Mouse (Mus musculus): Measurements from ENCODE around the gene 1700061G19Rik.
A peak's percentile ranks its signal among the peaks of the same experiment; 100 is the strongest.

Gene 1700061G19Rik

GRCm38 (mm10) chr17:56874936-56875651 lies at the start of gene 1700061G19Rik:
Gene 1700061G19Rik (plus strand): TSS chr17:56875477.
- DNase-seq, result no peak

GRCm38 (mm10) chr17:56826718-56827117 lies 48.6 kb upstream of the 1700061G19Rik start:
- no peak for DNase-seq

GRCm38 (mm10) chr17:56829171-56829570 lies 46.1 kb upstream of the 1700061G19Rik start:
- DNase-seq, result no peak

DNA sequence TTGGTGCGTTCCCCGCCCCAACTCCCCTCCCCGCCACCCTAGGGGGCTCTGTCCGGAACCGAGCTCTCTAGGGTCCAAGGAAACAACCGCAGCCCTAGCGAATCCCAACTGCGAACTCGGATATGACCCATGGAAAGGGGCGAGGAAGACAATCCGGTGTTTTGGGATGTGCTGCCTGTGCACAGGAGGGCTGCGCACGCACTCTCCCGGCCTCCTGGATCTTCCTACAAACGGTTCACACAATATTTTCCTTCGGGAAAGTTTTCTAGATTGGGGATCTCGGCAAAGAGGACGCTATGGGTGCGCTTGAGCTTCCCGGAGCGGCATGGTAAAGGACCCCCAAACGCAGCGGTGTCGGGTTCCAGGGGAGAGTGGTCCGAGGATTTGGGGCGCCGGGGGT lies 45.5 kb upstream of the 1700061G19Rik start:
- DNase-seq, result no peak

DNA sequence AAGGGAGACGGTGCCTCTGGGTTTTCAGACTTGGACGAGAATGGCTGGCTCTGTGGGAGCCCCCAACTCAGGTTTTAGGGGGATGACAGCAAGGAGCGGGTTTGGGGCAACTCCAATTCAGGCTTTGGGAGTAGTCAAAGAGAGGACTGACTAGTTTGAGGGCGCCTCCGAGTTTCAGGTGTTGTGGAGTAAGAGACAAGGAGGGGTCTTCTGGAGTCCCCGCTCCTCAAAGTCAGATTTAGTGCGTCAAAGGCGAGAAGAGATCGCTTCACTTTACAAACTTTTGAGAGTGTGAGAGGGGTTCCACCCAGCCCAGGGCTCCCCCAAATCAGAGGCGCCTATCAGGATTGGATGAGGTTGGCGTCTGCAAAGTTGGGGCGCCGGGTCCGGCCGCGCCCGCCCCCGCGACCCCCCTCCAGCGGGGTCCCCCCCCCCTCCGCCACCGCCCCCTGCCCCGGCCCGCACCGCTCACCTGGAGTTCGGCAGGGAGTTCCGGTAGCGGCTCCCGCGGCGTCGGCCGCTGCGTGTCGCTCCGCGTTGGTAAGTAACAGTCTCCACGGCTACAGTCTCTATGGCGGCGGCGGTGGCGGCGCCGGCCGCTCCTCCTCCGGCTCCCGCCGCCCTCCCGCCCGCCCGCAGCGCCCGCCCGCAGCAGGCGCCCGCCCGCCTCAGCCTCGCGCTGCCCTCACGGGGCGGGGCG lies 44.7 kb upstream of the 1700061G19Rik start, which contains the start of gene Rfx2:
Rfx2 (minus strand) TSS at position 603 of the 700 bp plus-strand sequence.
- DNase-seq, result no peak

GRCm38 (mm10) chr17:56831111-56831816 lies 44.0 kb upstream of the 1700061G19Rik start:
- DNase-seq, result peak; percentile 99

- no peak for DNase-seq
Measured at GRCm38 (mm10) chr17:56832918-56833317, 42.4 kb upstream of the 1700061G19Rik start.

DNA sequence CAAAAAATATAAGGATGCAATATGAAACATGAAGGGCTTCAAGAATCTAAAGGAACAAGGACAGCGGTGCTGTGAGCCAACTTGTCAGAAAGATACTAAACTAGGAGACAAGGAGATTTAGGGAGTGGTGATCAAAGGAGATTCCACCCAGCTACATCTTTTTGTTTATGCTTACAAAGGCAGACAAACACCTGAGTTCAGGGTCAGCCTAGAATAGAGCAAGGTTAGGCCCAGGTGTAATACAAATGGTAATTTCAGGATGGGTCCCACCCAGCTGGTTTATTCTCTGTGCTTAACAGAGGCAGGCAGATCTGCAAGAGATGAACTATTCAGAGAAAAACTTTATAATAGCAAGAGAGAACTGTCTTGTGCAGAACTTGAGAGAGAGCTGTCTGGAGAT lies 41.9 kb upstream of the 1700061G19Rik start:
- no peak for DNase-seq

- DNase-seq, result no peak
Measured at GRCm38 (mm10) chr17:56836336-56836735, 38.9 kb upstream of the 1700061G19Rik start.

GRCm38 (mm10) chr17:56840524-56840923 lies 34.8 kb upstream of the 1700061G19Rik start:
- no peak for DNase-seq

DNA sequence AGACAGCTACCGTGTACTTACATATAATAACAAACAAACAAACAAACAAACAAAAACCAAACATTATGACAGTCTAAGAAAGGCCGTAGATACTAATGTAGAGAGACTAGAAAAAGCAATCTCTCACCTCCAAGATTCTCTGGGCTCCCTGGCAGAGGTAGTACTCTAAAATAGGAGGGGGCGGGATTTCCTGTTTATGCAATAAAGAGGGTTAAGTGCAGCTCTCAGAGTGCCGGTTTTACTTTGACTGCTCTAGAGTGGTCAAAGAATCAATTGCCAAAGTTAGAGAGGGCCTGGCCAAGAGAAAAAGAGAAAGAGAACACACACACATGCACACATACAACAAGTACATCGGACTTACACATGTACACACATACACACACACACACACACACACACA lies 33.1 kb upstream of the 1700061G19Rik start:
- no peak for DNase-seq

GRCm38 (mm10) chr17:56843678-56844077 lies 31.6 kb upstream of the 1700061G19Rik start:
- DNase-seq, result no peak

DNA sequence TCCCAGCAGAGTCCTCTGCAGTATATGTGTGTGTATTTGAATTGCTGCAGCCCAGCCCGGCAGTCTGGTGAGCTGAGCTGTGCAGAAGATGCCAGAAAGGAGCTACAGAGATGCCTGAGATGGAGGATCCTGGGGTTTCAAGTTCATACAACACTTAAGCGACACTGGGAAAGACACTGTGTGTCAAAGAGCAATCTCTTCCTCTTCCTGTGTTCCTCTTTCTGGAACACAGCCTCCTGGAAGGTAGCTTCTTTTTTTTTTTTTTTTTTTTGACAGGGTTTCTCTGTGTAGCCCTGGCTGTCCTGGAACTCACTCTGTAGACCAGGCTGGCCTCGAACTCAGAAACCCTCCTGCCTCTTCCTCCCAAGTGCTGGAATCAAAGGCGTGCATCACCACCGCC lies 26.5 kb upstream of the 1700061G19Rik start:
- no peak for DNase-seq

DNA sequence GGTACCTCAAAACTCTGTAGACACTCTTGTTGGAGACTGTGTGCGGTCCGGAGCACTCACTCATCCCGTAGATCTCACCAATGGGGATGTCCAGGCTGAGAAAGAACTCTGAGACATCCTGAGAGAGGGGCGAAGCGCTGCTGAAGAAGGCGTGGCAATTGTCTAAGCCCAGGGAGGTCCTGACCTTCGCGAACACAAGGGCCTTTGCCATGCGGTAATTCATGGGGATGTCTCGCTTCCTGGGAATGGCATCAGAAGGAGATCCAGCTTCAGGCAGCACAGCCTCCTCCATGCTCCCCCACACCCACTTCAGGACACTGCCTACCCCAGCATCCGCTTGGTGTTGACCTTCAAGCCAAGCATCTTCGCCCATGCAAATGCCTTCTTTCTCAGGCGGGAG lies 25.6 kb upstream of the 1700061G19Rik start:
- no peak for DNase-seq

GRCm38 (mm10) chr17:56851167-56851566 lies 24.1 kb upstream of the 1700061G19Rik start:
- no peak for DNase-seq

DNA sequence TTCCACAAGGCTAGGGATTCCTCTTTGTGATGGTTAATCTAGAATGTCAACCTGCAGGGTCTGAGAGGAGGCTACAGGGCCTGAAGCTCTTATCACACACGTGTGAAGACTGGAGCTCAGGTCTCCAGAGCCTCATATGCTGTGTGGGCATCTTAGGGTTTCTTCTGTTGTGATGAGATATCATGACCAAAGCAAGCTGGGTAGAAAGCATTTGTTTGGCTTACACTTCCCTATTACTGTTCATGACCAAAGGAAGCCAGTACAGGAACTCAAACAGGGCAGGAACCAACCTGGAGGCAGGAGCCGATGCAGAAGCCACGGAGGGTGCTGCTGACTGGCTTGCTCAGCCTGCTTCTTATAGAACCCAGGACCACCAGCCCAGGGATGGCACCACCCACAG lies 19.9 kb upstream of the 1700061G19Rik start:
- DNase-seq, result no peak

GRCm38 (mm10) chr17:56858216-56858615 lies 17.1 kb upstream of the 1700061G19Rik start:
- DNase-seq, result peak; percentile 65

DNA sequence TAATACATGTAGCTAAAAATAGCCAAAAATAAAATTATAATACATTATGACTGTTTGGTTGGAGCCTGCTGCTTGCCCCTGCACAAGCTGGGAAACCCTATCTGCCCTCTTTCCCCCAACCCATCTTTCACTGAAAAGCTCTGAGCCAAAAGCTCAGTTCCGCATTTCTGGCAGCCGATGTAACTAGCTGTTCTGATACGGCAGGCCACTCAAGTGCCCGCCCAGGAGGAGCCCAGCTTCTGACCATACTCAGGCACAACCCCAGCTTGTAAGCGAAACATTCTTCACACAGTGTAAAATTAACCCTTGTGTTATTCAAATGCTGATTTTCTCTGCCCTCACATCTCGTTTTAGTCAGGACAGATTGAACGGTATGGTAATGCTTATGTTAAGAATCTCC lies 16.4 kb upstream of the 1700061G19Rik start:
- DNase-seq, result no peak

DNA sequence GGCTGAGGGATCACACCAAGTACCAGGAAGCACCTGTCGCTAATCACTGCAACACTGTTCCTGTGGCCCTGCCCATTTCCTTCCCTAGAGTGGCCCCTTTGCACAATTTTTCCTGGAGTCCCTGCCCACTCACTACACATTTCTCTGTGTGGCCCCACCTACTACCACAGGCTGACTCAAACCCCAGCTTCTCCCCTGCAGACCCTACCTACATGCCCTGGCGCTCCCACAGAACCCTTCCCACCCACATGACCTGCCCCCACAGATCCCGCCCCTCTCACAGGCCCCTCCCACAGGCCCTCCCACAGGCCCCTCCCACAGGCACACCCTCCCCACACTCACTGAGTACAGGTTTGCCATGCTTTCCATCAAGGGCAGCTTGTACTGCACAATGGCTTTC lies 14.1 kb upstream of the 1700061G19Rik start:
- peak; percentile 17 for DNase-seq

DNA sequence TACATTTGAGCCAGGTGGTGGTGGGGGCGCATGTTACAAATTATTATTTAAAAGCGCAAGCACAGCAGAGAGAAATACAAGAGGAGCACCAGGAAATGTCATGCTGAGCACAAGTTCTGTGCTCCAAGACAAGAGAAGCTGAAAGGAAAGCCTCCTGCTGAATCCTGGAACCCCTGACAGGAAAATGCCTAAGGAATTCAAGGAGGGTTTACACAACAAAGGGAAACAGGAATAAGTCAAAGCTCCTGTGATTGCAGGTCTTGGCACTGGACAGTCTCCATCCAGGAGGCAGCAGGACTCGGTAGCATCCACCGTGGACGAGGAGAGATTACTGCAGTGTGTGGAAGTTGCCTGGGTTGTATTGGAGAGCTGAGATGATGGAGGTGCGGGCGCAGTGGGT lies 9.2 kb upstream of the 1700061G19Rik start:
- DNase-seq, result no peak

DNA sequence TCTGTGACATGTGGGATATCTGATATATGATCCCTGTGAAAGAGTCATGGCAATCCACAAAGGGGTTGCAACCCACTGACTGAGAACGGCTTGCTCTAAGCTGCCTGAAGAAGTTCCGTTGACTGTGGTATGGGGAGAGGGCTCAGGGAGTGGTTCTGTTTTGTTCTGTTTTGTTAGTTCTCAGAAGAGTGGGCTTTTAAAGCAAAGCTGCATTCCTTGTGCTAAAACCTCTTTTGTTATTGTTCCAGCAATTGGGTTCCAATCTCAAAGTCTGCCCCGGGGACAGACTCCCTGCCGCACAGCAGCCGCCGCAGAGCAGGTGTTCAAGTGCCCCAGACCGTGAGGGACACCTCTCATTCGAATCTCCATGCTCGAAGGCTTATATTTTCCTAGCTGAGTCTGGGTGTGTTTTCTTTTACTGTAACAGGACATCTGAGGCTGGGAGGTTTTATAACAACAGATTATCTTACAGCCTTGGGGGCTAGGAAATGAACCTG lies 5.7 kb upstream of the 1700061G19Rik start:
- no peak for DNase-seq

GRCm38 (mm10) chr17:56870287-56870953 lies 4.9 kb upstream of the 1700061G19Rik start:
- DNase-seq, result no peak

DNA sequence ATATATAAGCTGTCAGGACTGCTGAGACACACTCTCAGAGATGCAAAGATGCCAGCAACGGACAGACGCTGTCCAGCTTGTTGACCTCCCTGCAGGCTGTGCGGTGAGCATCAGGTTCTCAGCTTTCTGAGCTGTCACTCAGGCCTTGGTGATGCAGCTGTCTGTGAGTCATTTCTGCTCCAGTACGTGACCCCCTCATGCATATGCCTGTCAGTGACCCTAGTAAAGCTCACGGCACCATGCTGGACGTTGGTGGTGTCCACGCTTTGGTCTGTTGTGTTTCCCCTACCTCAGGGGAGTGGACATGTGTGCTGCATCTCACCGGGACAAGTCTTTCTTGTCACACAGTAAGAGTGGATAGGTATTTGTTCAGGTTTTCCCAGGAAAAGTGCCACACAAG lies 3.5 kb upstream of the 1700061G19Rik start:
- no peak for DNase-seq
